Mouse (Mus musculus) CH12.LX (cell line): ENCODE measurements around the gene Klf15.

Experiments
- CTCF ChIP-seq, 2 experiments: IDR thresholded peaks in 1 of 2; conservative IDR thresholded peaks in 1 of 2; 2 replicates each; pipeline ENCODE4 v1.5.1; 2011 to 2012; ENCODE audit warnings: low read depth in 2 of 2, low read length in 2 of 2, improper control_type of control experiment in 1 of 2, inconsistent platforms in 1 of 2, mild to moderate bottlenecking in 1 of 2, moderate library complexity in 1 of 2
- EP300 ChIP-seq: IDR thresholded peaks from 2 replicates; pipeline ENCODE4 v1.6.1; 2011; ENCODE audit warnings: low read length, improper control_type of control experiment
- JUND ChIP-seq: conservative IDR thresholded peaks from 2 replicates; pipeline ENCODE4 v1.6.1; 2011; ENCODE audit warnings: low read depth, low read length, improper control_type of control experiment
- MAX ChIP-seq: IDR thresholded peaks from 2 replicates; pipeline ENCODE4 v1.6.1; 2011; ENCODE audit warnings: low read length, improper control_type of control experiment
- MAZ ChIP-seq: IDR thresholded peaks from 2 replicates; pipeline ENCODE4 v1.6.1; 2012; ENCODE audit warnings: low read depth, mild to moderate bottlenecking, inconsistent platforms, low read length, improper control_type of control experiment, moderate library complexity
- POLR2A ChIP-seq: IDR thresholded peaks from 2 replicates; pipeline ENCODE4 v1.6.1; 2011; ENCODE audit warnings: low read depth, mild to moderate bottlenecking, improper control_type of control experiment, low read length
- RCOR1 ChIP-seq: conservative IDR thresholded peaks from 2 replicates; pipeline ENCODE4 v1.6.1; 2012; ENCODE audit warnings: low read depth, mild to moderate bottlenecking, inconsistent platforms, low read length, improper control_type of control experiment
- TBP ChIP-seq: conservative IDR thresholded peaks from 2 replicates; pipeline ENCODE4 v1.6.1; 2011; ENCODE audit warnings: low read depth, low read length, improper control_type of control experiment
- TCF12 ChIP-seq: IDR thresholded peaks from 2 replicates; pipeline ENCODE4 v1.6.1; 2014; ENCODE audit warnings: low read depth, mild to moderate bottlenecking, inconsistent platforms, low read length, improper control_type of control experiment
- ZKSCAN1 ChIP-seq: IDR thresholded peaks from 2 replicates; pipeline ENCODE4 v1.6.1; 2012; ENCODE audit warnings: low read depth, inconsistent platforms, low read length, improper control_type of control experiment, borderline replicate concordance
- ZMIZ1 ChIP-seq: IDR thresholded peaks from 2 replicates; pipeline ENCODE4 v1.6.1; 2012; ENCODE audit warnings: low read depth, mild to moderate bottlenecking, inconsistent platforms, low read length, improper control_type of control experiment
- ZNF384 ChIP-seq: IDR thresholded peaks from 2 replicates; pipeline ENCODE4 v1.6.1; 2012; ENCODE audit warnings: low read depth, low read length, improper control_type of control experiment, inconsistent platforms

- no peak for TF ChIP-seq MAZ
- no peak for TF ChIP-seq MAX
- TF ChIP-seq ZMIZ1 = no peak
- TF ChIP-seq CTCF (conservative IDR thresholded peaks at IDR 0.05 in 1 of 2, IDR thresholded peaks at IDR 0.05 in 1 of 2; ENCODE audit: low read depth in 2 of 2, low read length in 2 of 2) = no peak
- TF ChIP-seq ZNF384 = no peak
- no peak for TF ChIP-seq EP300
- no peak for TF ChIP-seq JUND
- no peak for TF ChIP-seq POLR2A
- TF ChIP-seq TBP = no peak
- no peak for TF ChIP-seq TCF12
- no peak for TF ChIP-seq ZKSCAN1
- no peak for TF ChIP-seq RCOR1
Observed at GRCm38 (mm10) chr6:90462181-90462706, at the start of gene Klf15.
